Mouse (Mus musculus): ENCODE measurements around the gene Ackr1. TPM values are rescaled to one million over a fixed set of nuclear protein-coding genes. Genes with fewer than 3 reads are reported as not detected.
"Not testable (repeated sequence)": the region's sequence is repeated elsewhere in the genome, so short reads cannot be mapped to it uniquely, and the experiment has no call there.

Ackr1 gene
- total and polyA plus RNA-seq, 2 experiments = 0.92 to 4.1 TPM

GRCm38 (mm10) chr1:173323839-173324585 lies 9.5 kb downstream of the Ackr1 start:
- Histone ChIP-seq H3K9ac (ENCODE audit: low read depth, low read length) (no peak overlapping the region), H3K36me3 (ENCODE audit: control insufficient read depth, insufficient read depth, low read length) (no peaks in the 10 kb centered on the region), H3K27me3 (ENCODE audit: control insufficient read depth, insufficient read depth, low read length) (no peaks in the 10 kb centered on the region), H3K79me2 (ENCODE audit: control insufficient read depth, insufficient read depth, low read length) (no peaks in the 10 kb centered on the region), H3K27ac (replicated peaks; ENCODE audit: insufficient read depth, low read depth, low read length) (no peak overlapping the region), H3K4me3 (ENCODE audit: insufficient read depth, low read depth, low read length) (no peak overlapping the region), H3K4me1 (ENCODE audit: control insufficient read depth, insufficient read depth, low read length) (no peaks in the 10 kb centered on the region)
- 17% methylated on average over 5 of the region's 5 CpGs for WGBS
- TF ChIP-seq CTCF (IDR thresholded peaks at IDR 0.05; ENCODE audit: low read depth, low read length) = peak; percentile 63; the same call in 1 of the 2 replicates
- TF ChIP-seq POLR2A (IDR thresholded peaks at IDR 0.05; ENCODE audit: extremely low read depth, insufficient read depth, low read length) = no peak
- peak; percentile 10 for DNase-seq (ENCODE audit: extremely low read depth, low read depth, low spot score)

GRCm38 (mm10) chr1:173322249-173322627 lies 11.3 kb downstream of the Ackr1 start:
- H3K79me2 ChIP-seq (ENCODE audit: control insufficient read depth, insufficient read depth, low read length) = no peaks in the 10 kb centered on the region
- H3K4me3 ChIP-seq (ENCODE audit: insufficient read depth, low read depth, low read length) = no peak overlapping the region
- H3K36me3 ChIP-seq (ENCODE audit: control insufficient read depth, insufficient read depth, low read length) = no peaks in the 10 kb centered on the region
- 71% methylated on average over 6 of the region's 6 CpGs for WGBS
- H3K27me3 ChIP-seq (ENCODE audit: control insufficient read depth, insufficient read depth, low read length) = no peaks in the 10 kb centered on the region
- no peak for TF ChIP-seq POLR2A (IDR thresholded peaks at IDR 0.05; ENCODE audit: extremely low read depth, insufficient read depth, low read length)
- no peak for DNase-seq (ENCODE audit: extremely low read depth, low read depth, low spot score)
- no peak overlapping the region for H3K9ac ChIP-seq (ENCODE audit: low read depth, low read length)
- no peak overlapping the region for H3K27ac ChIP-seq (replicated peaks; ENCODE audit: insufficient read depth, low read depth, low read length)
- H3K4me1 ChIP-seq (ENCODE audit: control insufficient read depth, insufficient read depth, low read length) = no peaks in the 10 kb centered on the region

GRCm38 (mm10) chr1:173321593-173322248 lies 11.8 kb downstream of the Ackr1 start:
- Histone ChIP-seq H3K27me3 (ENCODE audit: control insufficient read depth, insufficient read depth, low read length) (no peaks in the 10 kb centered on the region), H3K79me2 (ENCODE audit: control insufficient read depth, insufficient read depth, low read length) (no peaks in the 10 kb centered on the region), H3K9ac (ENCODE audit: low read depth, low read length) (no peak overlapping the region), H3K4me3 (ENCODE audit: insufficient read depth, low read depth, low read length) (no peak overlapping the region), H3K4me1 (ENCODE audit: control insufficient read depth, insufficient read depth, low read length) (no peaks in the 10 kb centered on the region), H3K27ac (replicated peaks; ENCODE audit: insufficient read depth, low read depth, low read length) (no peak overlapping the region), H3K36me3 (ENCODE audit: control insufficient read depth, insufficient read depth, low read length) (no peaks in the 10 kb centered on the region)
- no peak for DNase-seq (ENCODE audit: extremely low read depth, low read depth, low spot score)
- WGBS = 72% methylated on average over 8 of the region's 8 CpGs
- no peak for TF ChIP-seq CTCF (IDR thresholded peaks at IDR 0.05; ENCODE audit: low read depth, low read length)
- TF ChIP-seq POLR2A (IDR thresholded peaks at IDR 0.05; ENCODE audit: extremely low read depth, insufficient read depth, low read length) = no peak

- Histone ChIP-seq H3K27me3 (ENCODE audit: control insufficient read depth, insufficient read depth, low read length) (no peaks in the 10 kb centered on the region), H3K79me2 (ENCODE audit: control insufficient read depth, insufficient read depth, low read length) (no peaks in the 10 kb centered on the region), H3K4me3 (ENCODE audit: insufficient read depth, low read depth, low read length) (no peak overlapping the region), H3K4me1 (ENCODE audit: control insufficient read depth, insufficient read depth, low read length) (no peaks in the 10 kb centered on the region), H3K36me3 (ENCODE audit: control insufficient read depth, insufficient read depth, low read length) (no peaks in the 10 kb centered on the region), H3K27ac (replicated peaks; ENCODE audit: insufficient read depth, low read depth, low read length) (no peak overlapping the region), H3K9ac (ENCODE audit: low read depth, low read length) (no peak overlapping the region)
- WGBS = 78% methylated on average over 2 of the region's 2 CpGs
- TF ChIP-seq CTCF (IDR thresholded peaks at IDR 0.05; ENCODE audit: low read depth, low read length) (no peak), POLR2A (IDR thresholded peaks at IDR 0.05; ENCODE audit: extremely low read depth, insufficient read depth, low read length) (no peak)
- DNase-seq (ENCODE audit: extremely low read depth, low read depth, low spot score) = no peak
Measured at GRCm38 (mm10) chr1:173317925-173318477, 15.5 kb downstream of the Ackr1 start.

GRCm38 (mm10) chr1:173315725-173316124 lies 17.8 kb downstream of the Ackr1 start:
- Histone ChIP-seq H3K27ac (replicated peaks; ENCODE audit: insufficient read depth, low read depth, low read length) (no peak overlapping the region), H3K9ac (ENCODE audit: low read depth, low read length) (no peak overlapping the region), H3K4me3 (ENCODE audit: insufficient read depth, low read depth, low read length) (no peak overlapping the region), H3K4me1 (ENCODE audit: control insufficient read depth, insufficient read depth, low read length) (no peaks in the 10 kb centered on the region), H3K27me3 (ENCODE audit: control insufficient read depth, insufficient read depth, low read length) (no peaks in the 10 kb centered on the region), H3K36me3 (ENCODE audit: control insufficient read depth, insufficient read depth, low read length) (no peaks in the 10 kb centered on the region), H3K79me2 (ENCODE audit: control insufficient read depth, insufficient read depth, low read length) (no peaks in the 10 kb centered on the region)
- no peak for TF ChIP-seq CTCF (IDR thresholded peaks at IDR 0.05; ENCODE audit: low read depth, low read length)
- TF ChIP-seq POLR2A (IDR thresholded peaks at IDR 0.05; ENCODE audit: extremely low read depth, insufficient read depth, low read length) = no peak
- DNase-seq (ENCODE audit: extremely low read depth, low read depth, low spot score) = no peak
- 84% methylated on average over 3 of the region's 3 CpGs for WGBS

- H3K9ac ChIP-seq (ENCODE audit: low read depth, low read length); H3K4me1 ChIP-seq (ENCODE audit: control insufficient read depth, insufficient read depth, low read length); H3K4me3 ChIP-seq (ENCODE audit: insufficient read depth, low read depth, low read length); H3K27ac ChIP-seq (replicated peaks; ENCODE audit: insufficient read depth, low read depth, low read length); H3K79me2 ChIP-seq (ENCODE audit: control insufficient read depth, insufficient read depth, low read length); DNase-seq (ENCODE audit: extremely low read depth, low read depth, low spot score); H3K36me3 ChIP-seq (ENCODE audit: control insufficient read depth, insufficient read depth, low read length); H3K27me3 ChIP-seq (ENCODE audit: control insufficient read depth, insufficient read depth, low read length): not testable (repeated sequence)
- 76% methylated on average over 7 of the region's 7 CpGs for WGBS
Measured at GRCm38 (mm10) chr1:173313535-173314050, 20.0 kb downstream of the Ackr1 start.

- H3K36me3 ChIP-seq (ENCODE audit: control insufficient read depth, insufficient read depth, low read length); H3K27ac ChIP-seq (replicated peaks; ENCODE audit: insufficient read depth, low read depth, low read length); H3K27me3 ChIP-seq (ENCODE audit: control insufficient read depth, insufficient read depth, low read length); H3K4me1 ChIP-seq (ENCODE audit: control insufficient read depth, insufficient read depth, low read length); DNase-seq (ENCODE audit: extremely low read depth, low read depth, low spot score); H3K4me3 ChIP-seq (ENCODE audit: insufficient read depth, low read depth, low read length); H3K9ac ChIP-seq (ENCODE audit: low read depth, low read length); H3K79me2 ChIP-seq (ENCODE audit: control insufficient read depth, insufficient read depth, low read length): not testable (repeated sequence)
- 59% methylated on average over 3 of the region's 3 CpGs for WGBS
Measured at GRCm38 (mm10) chr1:173302795-173303194, 30.8 kb downstream of the Ackr1 start.
